Mouse (Mus musculus): Measurements from ENCODE around the gene Arl6.

DNA sequence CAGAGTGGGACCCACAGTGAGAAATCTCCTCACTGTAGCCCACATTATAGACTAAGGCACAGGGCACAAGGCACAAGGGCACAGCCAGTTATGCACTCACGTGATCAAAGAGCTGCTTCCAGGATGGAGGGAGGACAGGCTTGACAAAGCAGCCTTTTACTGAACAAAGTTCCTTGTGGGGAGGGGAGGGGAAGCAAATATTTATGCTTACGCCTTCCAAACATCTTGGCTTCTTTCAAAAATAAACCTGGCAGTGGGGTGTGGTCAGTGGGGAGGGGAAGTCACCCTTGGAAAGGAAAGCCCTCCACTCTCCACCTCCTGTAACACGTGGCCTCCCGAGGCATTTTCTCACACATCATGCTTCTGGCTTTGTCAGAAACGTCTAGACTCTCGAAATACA is 52.9 kb downstream of the Arl6 start:
- no peak for TF ChIP-seq ZC3H11A (IDR thresholded peaks at IDR 0.05; ENCODE audit: borderline replicate concordance, low read depth, low read length)
- TF ChIP-seq HCFC1 (IDR thresholded peaks at IDR 0.05; ENCODE audit: borderline replicate concordance, insufficient read depth, low read length), result no peak
- no peak for TF ChIP-seq CHD2 (IDR thresholded peaks at IDR 0.05; ENCODE audit: low read depth, low read length)
- TF ChIP-seq ZNF384 (IDR thresholded peaks at IDR 0.05; ENCODE audit: low read depth, low read length), result no peak
- TF ChIP-seq MAFK (IDR thresholded peaks at IDR 0.05; ENCODE audit: insufficient read depth, low read depth, low read length), result no peak

Measured in ES-E14 (cell line).